Mouse (Mus musculus) liver, postnatal 0 days (tissue): ENCODE results near the gene Sik1. TPM values are rescaled to one million over a fixed set of nuclear protein-coding genes. Genes with fewer than 3 reads are reported as not detected.
A peak's percentile ranks its signal among the peaks of the same experiment; 100 is the strongest.

Experiments
- ATAC-seq: fragments of 200-750 bp; cut with Nextera tagmentation; 2 replicates; pipeline ENCODE4 v1.8.0; 2017; ENCODE audit warnings: mild to moderate bottlenecking, moderate library complexity
- DNase-seq: peaks from one replicate; pipeline ENCODE4 v3.0.0-alpha.2; 2016
- H3K27ac ChIP-seq: fragments of 300-500 bp; sonication (generic); 2 replicates; pipeline ENCODE4 v1.5.1; 2014; ENCODE audit warnings: antibody characterized with exemption, moderate library complexity, mild to moderate bottlenecking, low read depth
- H3K27me3 ChIP-seq: fragments of 300-500 bp; sonication (generic); 2 replicates; pipeline ENCODE4 v1.6.1; 2014; ENCODE audit warnings: low read length, control low read depth, mixed read lengths; ENCODE audit not compliant: insufficient read depth
- H3K36me3 ChIP-seq: fragments of 300-500 bp; sonication (generic); replicated peaks from 2 replicates; pipeline ENCODE4 v1.6.1; 2014; ENCODE audit warnings: mild to moderate bottlenecking, control low read depth, low read length, moderate library complexity, mixed read lengths; ENCODE audit not compliant: insufficient read depth
- H3K4me1 ChIP-seq: fragments of 300-500 bp; sonication (generic); 2 replicates; pipeline ENCODE4 v1.6.1; 2014; ENCODE audit warnings: antibody characterized with exemption, mild to moderate bottlenecking, control low read depth; ENCODE audit not compliant: insufficient read depth
- H3K4me2 ChIP-seq: fragments of 300-500 bp; sonication (generic); 2 replicates; pipeline ENCODE4 v1.6.1; 2014; ENCODE audit warnings: low read depth, mild to moderate bottlenecking, low read length, moderate library complexity, mixed read lengths
- H3K4me3 ChIP-seq: fragments of 300-500 bp; sonication (generic); 2 replicates; pipeline ENCODE4 v1.5.1; 2014; ENCODE audit warnings: low read depth, low read length
- H3K9ac ChIP-seq: fragments of 300-500 bp; sonication (generic); replicated peaks from 2 replicates; pipeline ENCODE4 v1.6.1; 2014; ENCODE audit warnings: mild to moderate bottlenecking, moderate library complexity
- H3K9me3 ChIP-seq: fragments of 300-500 bp; sonication (generic); 2 replicates; pipeline ENCODE4 v1.6.1; 2016; ENCODE audit warnings: mild to moderate bottlenecking, control low read depth, low read length, mixed read lengths
- CTCF ChIP-seq: sonication (generic); IDR thresholded peaks from 2 replicates; pipeline ENCODE4 v1.5.1; 2016; ENCODE audit warnings: antibody characterized with exemption, low read depth
- EP300 ChIP-seq: IDR thresholded peaks from 2 replicates; pipeline ENCODE4 v1.6.1; 2016; ENCODE audit warnings: antibody characterized with exemption, low read depth, mild to moderate bottlenecking
- whole genome bisulfite sequencing: fragments of 180-500 bp; shearing (Covaris S2); extraction: QIAGEN DNeasy Blood & Tissue Kit; methylation state at CpG from one replicate; pipeline ENCODE4 v1.1.7; 2014; ENCODE audit not compliant: insufficient replicate concordance; 5-methylcytosine and 5-hydroxymethylcytosine counted together
- polyA plus RNA-seq: library from polyadenylated mRNA; unstranded; fragments of >200 nt; fragmentation: Nextera tagmentation; extraction: Ambion mirVana; gene quantifications from 2 replicates; pipeline ENCODE4 v1.2.1, GENCODE M21; 2015

Gene Sik1
- polyA plus RNA-seq, 1 experiment from 2014 or later = 7.8 TPM

DNA sequence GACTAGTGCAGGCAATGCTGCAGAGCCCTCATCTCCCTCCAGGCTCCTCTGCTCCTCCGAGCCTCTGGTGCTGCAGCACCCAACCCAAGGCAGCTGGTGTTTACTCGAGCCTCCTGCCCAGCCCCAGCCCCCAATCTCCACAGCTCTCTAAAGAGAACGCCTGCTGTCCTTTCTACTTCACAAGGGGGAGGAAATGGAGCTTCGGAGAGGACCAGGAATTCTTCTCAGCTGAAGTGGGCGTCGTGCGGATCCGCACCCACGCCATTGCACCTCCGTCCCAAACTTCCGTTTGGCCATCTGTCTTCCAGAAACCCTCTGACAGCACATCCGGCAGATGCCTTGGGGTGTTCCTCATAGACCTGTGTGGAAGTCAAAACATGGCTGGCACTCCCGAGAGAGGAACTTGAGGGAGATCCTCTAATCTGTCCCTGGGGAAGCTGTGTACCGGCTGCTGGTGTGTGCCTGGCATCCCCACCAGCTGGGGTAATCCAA, 22.1 kb upstream of the Sik1 start:
- Histone ChIP-seq H3K36me3 (no peaks in the 10 kb centered on the region), H3K9ac (no peak overlapping the region), H3K4me1 (peaks cover 44% of the 10 kb centered on the region), H3K27me3 (no peaks in the 10 kb centered on the region), H3K9me3 (no peaks in the 10 kb centered on the region), H3K4me3 (no peak overlapping the region), H3K4me2 (no peak overlapping the region), H3K27ac (peak overlapping the region; percentile 36)
- ATAC-seq (no peak), DNase-seq (no peak)
- no peak for TF ChIP-seq EP300
- no peak for TF ChIP-seq CTCF
- WGBS = 41% methylated on average over 14 of the region's 14 CpGs

DNA sequence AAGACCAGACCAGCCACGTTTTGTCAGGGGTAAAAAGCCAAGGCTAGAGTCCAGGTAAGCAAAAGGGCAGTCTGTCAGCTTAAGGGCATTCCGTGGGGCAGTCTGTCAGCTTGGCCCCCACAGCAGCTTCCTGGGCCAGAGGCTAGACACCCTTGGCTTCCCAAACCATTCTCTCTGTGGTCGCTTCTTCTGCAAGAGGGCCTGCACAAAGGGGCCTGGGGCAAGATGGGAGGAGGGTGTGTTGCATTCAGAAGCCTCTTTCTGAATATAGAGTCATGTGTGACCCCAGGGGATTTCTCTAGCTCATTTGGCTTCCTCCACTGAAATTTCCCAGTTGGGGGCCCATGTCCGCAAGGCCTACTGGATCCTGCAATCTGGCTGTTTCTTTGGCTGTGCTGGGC, 21.6 kb upstream of the Sik1 start:
- peak overlapping the region; percentile 36 for H3K27ac ChIP-seq
- H3K9ac ChIP-seq = no peak overlapping the region
- 0 out of 2 replicates have a peak overlapping the region, but pooled peaks have one; percentile 13 for H3K4me2 ChIP-seq
- ATAC-seq (no peak), DNase-seq (no peak)
- no peaks in the 10 kb centered on the region for H3K36me3 ChIP-seq
- no peaks in the 10 kb centered on the region for H3K9me3 ChIP-seq
- TF ChIP-seq EP300 (no peak), CTCF (no peak)
- no peak overlapping the region for H3K4me3 ChIP-seq
- H3K4me1 ChIP-seq = peaks cover 49% of the 10 kb centered on the region
- whole genome bisulfite sequencing = 56% methylated on average over 4 of the region's 4 CpGs
- no peaks in the 10 kb centered on the region for H3K27me3 ChIP-seq

DNA sequence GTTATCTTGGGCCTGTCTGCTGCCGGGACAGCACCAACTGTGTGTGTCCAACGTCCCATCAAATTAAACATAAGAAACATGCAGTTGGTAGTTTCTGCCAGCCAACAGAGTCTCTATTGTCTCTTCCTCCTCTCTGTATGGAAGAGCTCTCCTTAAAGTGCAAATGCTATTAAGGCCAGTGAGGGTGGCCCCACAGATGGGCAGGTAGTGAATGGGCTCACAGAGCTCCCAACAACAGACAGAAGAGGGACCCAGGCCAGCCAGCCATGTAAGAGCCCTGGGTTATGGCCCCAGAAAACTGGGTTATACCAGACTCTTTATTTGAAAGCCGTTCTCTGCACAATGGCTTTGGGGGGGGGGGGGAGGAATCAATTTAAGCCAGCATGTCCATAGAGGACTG, 21.2 kb upstream of the Sik1 start:
- Histone ChIP-seq H3K9ac (no peak overlapping the region), H3K27me3 (no peaks in the 10 kb centered on the region), H3K27ac (no peak overlapping the region; the same call in 1 of the 2 replicates), H3K9me3 (no peaks in the 10 kb centered on the region), H3K4me1 (peaks cover 53% of the 10 kb centered on the region), H3K36me3 (no peaks in the 10 kb centered on the region), H3K4me2 (0 out of 2 replicates have a peak overlapping the region, but pooled peaks have one; percentile 13), H3K4me3 (no peak overlapping the region)
- TF ChIP-seq EP300 (no peak), CTCF (no peak)
- 47% methylated on average over 3 of the region's 3 CpGs for WGBS
- no peak for DNase-seq
- no peak for ATAC-seq

DNA sequence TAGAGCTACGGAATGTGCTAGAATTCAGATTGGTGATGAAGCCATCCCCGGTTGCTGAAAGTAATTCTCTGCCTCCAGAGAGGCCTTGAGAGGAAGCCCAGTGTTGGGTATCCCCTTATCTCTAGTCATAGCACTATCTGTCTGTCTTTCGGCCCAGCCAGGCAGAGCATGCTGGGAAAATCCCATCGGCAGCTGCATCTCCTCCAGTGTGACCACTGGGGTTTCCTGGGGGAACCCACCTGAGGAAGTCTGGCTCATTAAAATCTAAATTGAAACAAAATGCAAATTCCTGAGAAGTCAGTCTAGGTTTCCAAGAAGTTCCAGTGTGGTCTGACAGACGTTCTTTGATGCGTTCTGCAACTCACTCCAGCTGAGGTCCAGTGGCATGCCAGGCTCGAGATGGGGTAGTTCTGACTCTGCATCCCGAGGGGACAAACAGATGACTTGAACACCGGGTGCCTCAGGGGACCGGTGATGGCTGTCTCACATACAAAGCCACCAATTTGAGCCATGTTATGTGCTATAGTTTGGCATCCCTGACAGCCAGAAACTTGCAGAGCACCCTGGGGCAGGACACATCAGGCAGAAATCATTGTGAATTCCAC, 19.8 kb upstream of the Sik1 start:
- no peak for TF ChIP-seq CTCF
- TF ChIP-seq EP300 = no peak
- H3K27ac ChIP-seq = no peak overlapping the region
- no peak overlapping the region for H3K4me3 ChIP-seq
- no peaks in the 10 kb centered on the region for H3K27me3 ChIP-seq
- WGBS = 67% methylated on average over 10 of the region's 10 CpGs
- no peaks in the 10 kb centered on the region for H3K36me3 ChIP-seq
- H3K9ac ChIP-seq = no peak overlapping the region
- peaks cover 61% of the 10 kb centered on the region for H3K4me1 ChIP-seq
- ATAC-seq (no peak), DNase-seq (no peak)
- H3K4me2 ChIP-seq = no peak overlapping the region
- H3K9me3 ChIP-seq = no peaks in the 10 kb centered on the region

DNA sequence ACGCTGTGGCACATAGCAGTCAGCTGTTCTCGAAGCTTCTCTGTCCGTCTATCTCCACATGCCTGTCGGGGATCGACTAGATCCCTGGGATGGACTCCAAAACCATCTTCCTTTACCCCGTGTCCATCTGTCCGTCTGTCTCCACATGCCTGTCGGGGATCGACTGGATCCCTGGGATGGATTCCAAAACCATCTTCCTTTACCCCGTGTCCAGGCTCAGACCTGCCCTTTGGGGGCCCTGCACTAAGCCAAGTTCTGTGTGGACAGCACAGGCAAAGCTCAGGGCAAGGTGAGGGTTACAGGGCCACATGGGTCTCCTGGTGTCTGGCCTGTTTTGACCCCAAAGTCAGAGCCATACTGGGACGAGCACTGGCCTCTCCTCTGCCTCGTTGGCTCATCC, 19.1 kb upstream of the Sik1 start:
- Histone ChIP-seq H3K4me1 (peaks cover 61% of the 10 kb centered on the region), H3K27me3 (no peaks in the 10 kb centered on the region), H3K27ac (peak overlapping the region; percentile 96), H3K9me3 (no peaks in the 10 kb centered on the region), H3K4me3 (no peak overlapping the region), H3K9ac (no peak overlapping the region), H3K4me2 (no peak overlapping the region), H3K36me3 (no peaks in the 10 kb centered on the region)
- WGBS = 75% methylated on average over 12 of the region's 12 CpGs
- DNase-seq (no peak), ATAC-seq (no peak)
- TF ChIP-seq EP300 = no peak
- TF ChIP-seq CTCF = no peak

DNA sequence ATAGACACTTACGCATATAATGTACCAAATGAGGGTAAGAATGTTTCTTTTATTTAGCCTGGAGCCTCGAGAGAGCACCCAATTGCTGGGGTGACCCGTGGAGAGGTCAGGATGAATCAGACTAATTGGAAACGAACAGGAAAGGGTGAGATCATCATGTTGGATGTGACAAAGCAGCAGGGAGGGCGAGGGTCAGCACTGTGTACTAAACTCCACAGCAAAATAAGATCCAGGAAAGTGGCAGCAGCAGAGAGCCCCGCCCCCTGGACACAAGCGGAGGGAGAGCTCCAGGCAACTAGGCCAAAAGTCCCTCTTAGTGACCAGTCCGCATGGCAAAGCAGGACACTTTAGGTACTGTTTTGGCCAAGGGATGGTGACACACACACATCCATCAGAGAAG, 18.4 kb upstream of the Sik1 start:
- H3K27ac ChIP-seq = peak overlapping the region; percentile 96
- no peaks in the 10 kb centered on the region for H3K9me3 ChIP-seq
- H3K4me2 ChIP-seq = no peak overlapping the region
- TF ChIP-seq EP300 (peak; percentile 83), CTCF (no peak)
- DNase-seq (peak; percentile 80), ATAC-seq (peak; percentile 75)
- no peak overlapping the region for H3K9ac ChIP-seq
- 48% methylated on average over 8 of the region's 8 CpGs for WGBS
- peaks cover 61% of the 10 kb centered on the region for H3K4me1 ChIP-seq
- H3K4me3 ChIP-seq = no peak overlapping the region
- no peaks in the 10 kb centered on the region for H3K27me3 ChIP-seq
- no peaks in the 10 kb centered on the region for H3K36me3 ChIP-seq
